Mouse (Mus musculus) liver, embryonic 13.5 days (tissue): ENCODE data around the gene Olfr247. TPM values are rescaled to one million over a fixed set of nuclear protein-coding genes. Genes with fewer than 3 reads are reported as not detected.
"Not testable (repeated sequence)": the region's sequence is repeated elsewhere in the genome, so short reads cannot be mapped to it uniquely, and the experiment has no call there.

ENCODE experiments used
- ATAC-seq: fragments of 200-750 bp; cut with Nextera tagmentation; 2 replicates; pipeline ENCODE4 v1.8.0; 2017; ENCODE audit warnings: low read depth, mild to moderate bottlenecking, moderate number of reproducible peaks, moderate library complexity
- DNase-seq: peaks from one replicate; pipeline ENCODE4 v3.0.0; 2022
- H3K27ac ChIP-seq: fragments of 300-500 bp; sonication (generic); 2 replicates; pipeline ENCODE4 v1.5.1; 2015; ENCODE audit warnings: moderate library complexity, mild to moderate bottlenecking, inconsistent platforms
- H3K27me3 ChIP-seq: fragments of 300-500 bp; sonication (generic); 2 replicates; pipeline ENCODE4 v1.6.1; 2015; ENCODE audit warnings: mild to moderate bottlenecking, inconsistent platforms
- H3K36me3 ChIP-seq: fragments of 300-500 bp; sonication (generic); 2 replicates; pipeline ENCODE4 v1.6.1; 2015; ENCODE audit warnings: mild to moderate bottlenecking, inconsistent platforms
- H3K4me1 ChIP-seq: fragments of 300-500 bp; sonication (generic); replicated peaks from 2 replicates; pipeline ENCODE4 v1.6.1; 2015; ENCODE audit warnings: inconsistent platforms
- H3K4me2 ChIP-seq: fragments of 300-500 bp; sonication (generic); 2 replicates; pipeline ENCODE4 v1.6.1; 2015; ENCODE audit warnings: inconsistent platforms, mild to moderate bottlenecking, moderate library complexity
- H3K4me3 ChIP-seq: fragments of 300-500 bp; sonication (generic); replicated peaks from 2 replicates; pipeline ENCODE4 v1.5.1; 2015; ENCODE audit warnings: mild to moderate bottlenecking, inconsistent platforms
- H3K9ac ChIP-seq: fragments of 300-500 bp; sonication (generic); 2 replicates; pipeline ENCODE4 v1.6.1; 2015; ENCODE audit warnings: mild to moderate bottlenecking, inconsistent platforms
- H3K9me3 ChIP-seq: fragments of 300-500 bp; sonication (generic); replicated peaks from 2 replicates; pipeline ENCODE4 v1.6.1; 2016; ENCODE audit warnings: inconsistent platforms
- WGBS: fragments of 180-500 bp; shearing (Covaris S2); methylation state at CpG from one replicate; pipeline ENCODE4 v1.1.7; 2015; ENCODE audit not compliant: insufficient replicate concordance; 5-methylcytosine and 5-hydroxymethylcytosine counted together
- polyA plus RNA-seq: library from polyadenylated mRNA; unstranded; fragments of >200 nt; fragmentation: Nextera tagmentation; extraction: Ambion mirVana; gene quantifications from 2 replicates; pipeline ENCODE4 v1.2.1, GENCODE M21; 2015

The Olfr247 gene
- not detected in 2 replicates for polyA plus RNA-seq

- WGBS, result no CpG with 5 or more reads among the region's 2 CpGs
- H3K9ac ChIP-seq, H3K4me3 ChIP-seq, H3K4me2 ChIP-seq, ATAC-seq, H3K36me3 ChIP-seq, H3K27ac ChIP-seq, H3K9me3 ChIP-seq, DNase-seq, H3K27me3 ChIP-seq, H3K4me1 ChIP-seq: not testable (repeated sequence)
These were observed at the start of gene Olfr247 for GRCm38 (mm10) chr10:129976040-129976439. TSS of gene Olfr247 (minus strand) at chr10:129976140.

DNA sequence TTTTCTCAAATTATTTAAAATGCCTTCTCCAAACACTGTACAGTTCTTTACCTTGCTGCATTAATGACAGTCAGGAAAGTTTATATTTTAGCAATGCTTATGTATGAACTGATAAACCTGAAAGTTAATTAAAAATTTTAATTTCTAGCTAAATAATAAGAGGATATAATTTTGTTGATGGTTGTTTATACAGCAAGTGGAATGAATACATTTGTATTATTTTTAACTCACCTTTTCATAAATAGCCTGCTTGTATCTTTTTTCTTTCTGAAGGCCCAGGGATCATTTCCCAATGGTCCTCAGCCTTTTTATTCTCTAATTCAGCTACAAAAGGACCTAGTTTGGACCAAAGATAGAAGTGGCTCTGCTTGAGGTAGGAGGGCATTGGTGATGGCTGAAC, 36.4 kb upstream of the Olfr247 start, which contains the start of gene Olfr820:
TSS of gene Olfr820 (plus strand) at position 301 of the 400 bp plus-strand sequence.
- H3K36me3 ChIP-seq, result no peaks in the 10 kb centered on the region
- H3K27ac ChIP-seq, result no peak within 1 kb of the TSS
- H3K27me3 ChIP-seq, result no peaks in the 10 kb centered on the region
- H3K4me1 ChIP-seq, result no peaks in the 10 kb centered on the region
- H3K4me3 ChIP-seq, result no peak within 1 kb of the TSS
- H3K4me2 ChIP-seq, result no peak within 1 kb of the TSS
- no peak for ATAC-seq
- no peak within 1 kb of the TSS for H3K9ac ChIP-seq
- DNase-seq, result no peak
- H3K9me3 ChIP-seq, result no peaks in the 10 kb centered on the region

DNA sequence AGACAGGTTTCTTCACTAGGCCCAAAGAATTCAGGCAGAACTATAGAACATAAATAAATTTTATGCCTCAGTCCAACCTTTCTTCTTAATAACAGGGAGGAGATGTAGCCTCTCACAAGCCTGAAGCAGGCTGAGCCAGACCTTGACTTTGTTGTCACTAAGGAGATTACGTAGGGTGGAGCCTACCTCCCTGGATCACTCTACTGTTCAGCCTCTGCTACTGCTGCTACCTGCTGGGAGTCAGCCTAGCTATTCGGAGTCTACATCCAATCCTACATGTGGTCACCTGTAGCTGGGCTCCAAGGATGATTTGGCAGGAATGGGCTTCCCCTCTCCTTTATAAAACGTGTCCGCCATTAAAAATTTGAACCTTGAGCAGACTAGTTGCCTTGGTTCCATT, 29.4 kb upstream of the Olfr247 start:
- WGBS, result 71% methylated on average over 4 of the region's 4 CpGs
- H3K4me2 ChIP-seq, H3K9ac ChIP-seq, ATAC-seq, H3K4me3 ChIP-seq, H3K27ac ChIP-seq, DNase-seq, H3K9me3 ChIP-seq, H3K4me1 ChIP-seq, H3K27me3 ChIP-seq, H3K36me3 ChIP-seq: not testable (repeated sequence)

- DNase-seq, H3K27ac ChIP-seq, H3K9me3 ChIP-seq, H3K9ac ChIP-seq, H3K36me3 ChIP-seq, ATAC-seq, H3K27me3 ChIP-seq, H3K4me3 ChIP-seq, H3K4me2 ChIP-seq, H3K4me1 ChIP-seq: not testable (repeated sequence)
- 63% methylated on average over 4 of the region's 4 CpGs for WGBS
These were observed 28.2 kb upstream of the Olfr247 start for GRCm38 (mm10) chr10:130004104-130004503.

GRCm38 (mm10) chr10:129984962-129985361, 9.0 kb upstream of the Olfr247 start, which contains the start of gene Gm10310:
TSS of gene Gm10310 (minus strand) at chr10:129985062.
- H3K27me3 ChIP-seq, H3K9me3 ChIP-seq, DNase-seq, ATAC-seq, H3K27ac ChIP-seq, H3K4me2 ChIP-seq, H3K36me3 ChIP-seq, H3K9ac ChIP-seq, H3K4me3 ChIP-seq, H3K4me1 ChIP-seq: not testable (repeated sequence)
- WGBS, result no CpG with 5 or more reads among the region's 1 CpGs

DNA sequence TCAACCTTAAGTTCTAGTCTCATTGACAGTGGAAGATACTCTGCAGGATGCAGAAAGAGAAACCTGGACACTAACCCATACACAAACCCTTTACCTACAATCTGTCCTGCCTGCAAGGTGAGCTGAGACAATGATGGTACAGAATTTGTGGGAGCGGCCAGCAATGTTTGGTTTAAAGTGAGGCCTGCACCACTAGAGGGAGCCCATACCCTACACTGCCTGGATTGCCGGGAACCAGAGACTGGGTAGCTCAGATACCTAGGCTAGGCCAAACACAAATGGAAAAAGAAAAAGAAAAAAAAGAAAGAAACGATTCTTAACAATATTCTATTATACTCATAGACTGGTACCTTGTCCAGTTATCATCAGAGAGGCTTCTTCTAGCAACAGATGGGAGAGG, 5.9 kb upstream of the Olfr247 start:
- not testable (repeated sequence) for H3K4me2 ChIP-seq

DNA sequence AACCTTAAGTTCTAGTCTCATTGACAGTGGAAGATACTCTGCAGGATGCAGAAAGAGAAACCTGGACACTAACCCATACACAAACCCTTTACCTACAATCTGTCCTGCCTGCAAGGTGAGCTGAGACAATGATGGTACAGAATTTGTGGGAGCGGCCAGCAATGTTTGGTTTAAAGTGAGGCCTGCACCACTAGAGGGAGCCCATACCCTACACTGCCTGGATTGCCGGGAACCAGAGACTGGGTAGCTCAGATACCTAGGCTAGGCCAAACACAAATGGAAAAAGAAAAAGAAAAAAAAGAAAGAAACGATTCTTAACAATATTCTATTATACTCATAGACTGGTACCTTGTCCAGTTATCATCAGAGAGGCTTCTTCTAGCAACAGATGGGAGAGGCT, 2.9 kb downstream of the Olfr247 start:
- not testable (repeated sequence) for ATAC-seq
- no CpG with 5 or more reads among the region's 3 CpGs for WGBS

More for the DNA sequence above, 5.9 kb upstream of the Olfr247 start:
- no CpG with 5 or more reads among the region's 3 CpGs for WGBS
- not testable (repeated sequence) for H3K4me3 ChIP-seq, H3K27me3 ChIP-seq, DNase-seq, ATAC-seq, H3K4me1 ChIP-seq, H3K9ac ChIP-seq, H3K27ac ChIP-seq, H3K36me3 ChIP-seq, H3K9me3 ChIP-seq

GRCm38 (mm10) chr10:129967166-129967565, 8.8 kb downstream of the Olfr247 start, which contains the start of gene Olfr819:
TSS of gene Olfr819 (minus strand) at chr10:129967266.
- H3K27ac ChIP-seq, H3K4me2 ChIP-seq, H3K4me1 ChIP-seq, H3K36me3 ChIP-seq, H3K9me3 ChIP-seq, DNase-seq, H3K27me3 ChIP-seq, H3K9ac ChIP-seq, H3K4me3 ChIP-seq, ATAC-seq: not testable (repeated sequence)
- WGBS, result 56% methylated on average over 2 of the region's 2 CpGs

More for the DNA sequence above, 2.9 kb downstream of the Olfr247 start:
- not testable (repeated sequence) for H3K27me3 ChIP-seq, H3K9me3 ChIP-seq, H3K4me3 ChIP-seq, H3K36me3 ChIP-seq, DNase-seq, H3K27ac ChIP-seq, H3K9ac ChIP-seq, H3K4me1 ChIP-seq, H3K4me2 ChIP-seq

DNA sequence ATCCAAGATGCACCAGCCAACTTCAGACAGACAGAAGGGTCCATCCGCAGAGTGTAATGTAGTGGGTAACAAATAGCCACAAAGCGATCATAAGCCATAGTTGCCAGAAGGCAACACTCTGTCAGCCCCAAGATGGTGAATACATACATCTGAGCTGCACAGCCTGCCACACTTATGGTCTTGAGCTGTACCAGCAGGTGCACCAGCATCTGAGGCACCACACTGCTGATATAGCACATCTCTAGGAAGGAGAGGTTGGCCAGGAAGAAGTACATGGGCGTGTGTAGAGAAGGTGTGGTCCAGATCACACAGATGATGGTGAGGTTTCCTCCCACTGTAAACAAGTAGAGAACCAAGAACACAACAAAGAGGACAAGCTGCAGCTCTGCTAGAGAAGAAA, 9.7 kb downstream of the Olfr247 start:
- H3K36me3 ChIP-seq, DNase-seq, H3K27ac ChIP-seq, H3K9me3 ChIP-seq, H3K4me2 ChIP-seq, H3K27me3 ChIP-seq, H3K4me1 ChIP-seq, ATAC-seq, H3K4me3 ChIP-seq, H3K9ac ChIP-seq: not testable (repeated sequence)
- whole genome bisulfite sequencing, result 73% methylated on average over 2 of the region's 3 CpGs

- Histone ChIP-seq H3K4me1 (no peaks in the 10 kb centered on the region), H3K27me3 (no peaks in the 10 kb centered on the region), H3K9me3 (no peaks in the 10 kb centered on the region), H3K9ac (no peak within 1 kb of the TSS), H3K4me2 (no peak within 1 kb of the TSS), H3K4me3 (no peak within 1 kb of the TSS), H3K27ac (no peak within 1 kb of the TSS), H3K36me3 (no peaks in the 10 kb centered on the region)
- 78% methylated on average over 2 of the region's 2 CpGs for WGBS
- DNase-seq (no peak), ATAC-seq (no peak)
These were observed 26.9 kb downstream of the Olfr247 start, which contains the start of gene Olfr818 for GRCm38 (mm10) chr10:129949000-129949399. TSS of gene Olfr818 (minus strand) at chr10:129949100.
